Mouse (Mus musculus) liver, embryonic 14.5 days (tissue): ENCODE data around the gene Ubl7. TPM values are rescaled to one million over a fixed set of nuclear protein-coding genes. Genes with fewer than 3 reads are reported as not detected.

ENCODE experiments used
- ATAC-seq: fragments of 200-750 bp; cut with Nextera tagmentation; 2 replicates; pipeline ENCODE4 v1.8.0; 2017; ENCODE audit warnings: moderate number of reproducible peaks, mild to moderate bottlenecking, moderate library complexity; ENCODE audit not compliant: insufficient read depth
- DNase-seq, 3 experiments: peaks; one replicate each; pipeline ENCODE4 v3.0.0-alpha.2; 2012 to 2013; ENCODE audit warnings: low read depth in 3 of 3, low spot score in 3 of 3
- H3K27ac ChIP-seq: fragments of 300-500 bp; sonication (generic); 2 replicates; pipeline ENCODE4 v1.5.1; 2014; ENCODE audit warnings: moderate library complexity, mild to moderate bottlenecking, control low read depth, inconsistent platforms
- H3K27me3 ChIP-seq: fragments of 300-500 bp; sonication (generic); 2 replicates; pipeline ENCODE4 v1.6.1; 2014; ENCODE audit warnings: mild to moderate bottlenecking, low read length, moderate library complexity; ENCODE audit not compliant: control insufficient read depth, insufficient read depth
- H3K36me3 ChIP-seq: fragments of 300-500 bp; sonication (generic); replicated peaks from 2 replicates; pipeline ENCODE4 v1.6.1; 2014; ENCODE audit warnings: low read depth; ENCODE audit not compliant: control insufficient read depth, insufficient read depth
- H3K4me1 ChIP-seq, 2 experiments: fragments of 200-500 bp in 1 of 2; fragments of 300-500 bp in 1 of 2; sonication (generic) in 1 of 2; replicated peaks; 2 replicates each; pipeline ENCODE4 v1.6.1; 2012 to 2014; ENCODE audit warnings: antibody characterized with exemption in 1 of 2, inconsistent platforms in 1 of 2, low read length in 1 of 2; ENCODE audit not compliant: control insufficient read depth in 2 of 2, insufficient read depth in 2 of 2
- H3K4me2 ChIP-seq: fragments of 300-500 bp; sonication (generic); 2 replicates; pipeline ENCODE4 v1.6.1; 2014; ENCODE audit warnings: low read depth, mild to moderate bottlenecking, control low read depth, moderate library complexity
- H3K4me3 ChIP-seq, 2 experiments: fragments of 200-500 bp in 1 of 2; fragments of 300-500 bp in 1 of 2; sonication (generic) in 1 of 2; 2 replicates each; pipeline ENCODE4 v1.5.1; 2012 to 2014; ENCODE audit warnings: low read depth in 2 of 2, low read length in 2 of 2, mild to moderate bottlenecking in 2 of 2, control low read depth in 1 of 2, inconsistent platforms in 1 of 2, moderate library complexity in 1 of 2; ENCODE audit not compliant: insufficient read depth in 1 of 2
- H3K9ac ChIP-seq: fragments of 300-500 bp; sonication (generic); replicated peaks from 2 replicates; pipeline ENCODE4 v1.6.1; 2014; ENCODE audit warnings: mild to moderate bottlenecking, control low read depth, moderate library complexity
- H3K9me3 ChIP-seq: fragments of 300-500 bp; sonication (generic); 2 replicates; pipeline ENCODE4 v1.6.1; 2016; ENCODE audit warnings: low read length, mixed read lengths; ENCODE audit not compliant: control insufficient read depth
- CTCF ChIP-seq: IDR thresholded peaks from 2 replicates; pipeline ENCODE4 v1.5.1; 2016; ENCODE audit warnings: antibody characterized with exemption, low read depth, control low read depth
- EP300 ChIP-seq: IDR thresholded peaks from 2 replicates; pipeline ENCODE4 v1.6.1; 2016; ENCODE audit warnings: antibody characterized with exemption, low read depth
- WGBS: fragments of 180-500 bp; shearing (Covaris S2); extraction: QIAGEN DNeasy Blood & Tissue Kit; methylation state at CpG from one replicate; pipeline ENCODE4 v1.1.7; 2014; ENCODE audit not compliant: insufficient replicate concordance; 5-methylcytosine and 5-hydroxymethylcytosine counted together
- polyA plus RNA-seq, 2 experiments: library from polyadenylated mRNA; depleted of rRNA in 1 of 2; stranded (reverse) in 1 of 2; unstranded in 1 of 2; fragments of >200 nt; fragmentation: Nextera tagmentation in 1 of 2; extraction: Ambion mirVana in 1 of 2; gene quantifications; 2 replicates each; pipeline versions ENCODE4 v1.2.1 to v1.2.3; 2012 to 2014

The Ubl7 gene
- polyA plus RNA-seq, 2 experiments, result 25.4 to 44.8 TPM

DNA sequence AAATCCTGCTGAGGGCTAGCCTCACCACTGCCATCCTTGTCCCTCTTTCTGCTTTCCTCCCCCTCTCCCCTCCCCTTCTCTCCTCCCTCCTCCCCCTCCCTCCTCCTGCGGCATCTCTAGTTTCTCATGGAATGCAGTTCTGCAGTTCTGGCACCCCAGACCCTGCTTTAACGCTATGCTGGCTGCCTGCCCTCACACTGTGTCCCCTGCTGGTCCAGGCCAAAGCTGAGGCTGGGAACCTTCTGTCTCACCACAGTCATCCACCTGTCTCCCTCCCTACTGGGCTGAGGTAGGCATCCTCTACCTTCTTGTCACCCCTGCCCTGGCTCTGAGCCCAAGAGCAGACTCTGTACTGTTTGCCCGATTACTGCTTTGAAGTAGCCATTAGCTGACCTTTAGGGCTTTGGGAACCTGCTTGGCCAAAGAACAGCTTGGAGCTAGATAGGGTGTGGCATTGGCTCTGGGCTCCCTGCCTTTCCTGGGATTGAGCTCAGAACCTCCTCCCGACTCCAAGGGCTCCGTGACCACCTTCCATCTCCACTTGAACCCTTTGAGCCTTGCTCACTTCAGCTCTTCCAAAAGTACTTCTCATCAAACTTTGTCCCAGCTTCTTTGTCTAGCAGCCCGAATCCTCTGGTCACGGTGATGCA, 36.7 kb downstream of the Ubl7 start:
- TF ChIP-seq EP300, result no peak
- no peak for TF ChIP-seq CTCF
- Histone ChIP-seq H3K36me3 (no peaks in the 10 kb centered on the region), H3K4me1 (no peaks in the 10 kb centered on the region), H3K27ac (no peak overlapping the region), H3K4me2 (no peak overlapping the region), H3K27me3 (peaks cover 7% of the 10 kb centered on the region), H3K9me3 (no peaks in the 10 kb centered on the region), H3K4me3 (no peak overlapping the region), H3K9ac (no peak overlapping the region)
- no peak for ATAC-seq
- 54% methylated on average over 7 of the region's 7 CpGs for WGBS
- DNase-seq, result no peak

DNA sequence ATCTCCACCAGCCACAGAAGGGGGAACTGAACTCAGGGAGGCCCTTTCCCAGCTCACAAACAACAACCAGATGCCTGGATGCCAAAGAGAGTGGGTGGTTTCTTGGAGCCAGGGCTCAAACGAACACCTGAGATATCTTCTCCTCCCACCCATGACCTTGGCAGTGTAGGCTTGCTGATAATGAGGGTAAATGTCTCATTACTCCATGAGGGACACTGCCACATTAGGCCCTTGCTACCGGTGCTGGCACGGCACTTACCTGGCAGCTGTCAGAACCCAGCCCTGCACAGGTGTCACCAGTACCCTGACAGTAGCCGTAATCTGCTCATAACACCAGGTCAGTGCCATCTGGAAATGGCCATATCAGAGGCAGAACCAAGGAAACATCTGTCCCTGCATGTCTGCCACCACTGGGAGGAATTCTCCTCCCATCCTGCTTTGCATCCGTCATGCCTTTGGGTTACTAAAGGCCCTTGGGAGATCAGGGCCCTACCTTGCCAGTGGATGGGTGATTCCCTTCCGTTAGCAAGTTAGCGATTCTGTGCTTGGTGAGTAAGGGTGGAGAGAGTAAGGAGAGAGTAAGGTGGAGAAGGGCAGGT, 37.7 kb downstream of the Ubl7 start:
- no peak overlapping the region for H3K27ac ChIP-seq
- H3K4me2 ChIP-seq, result no peak overlapping the region
- no peaks in the 10 kb centered on the region for H3K4me1 ChIP-seq
- no peaks in the 10 kb centered on the region for H3K36me3 ChIP-seq
- WGBS, result 58% methylated on average over 7 of the region's 7 CpGs
- DNase-seq (no peak), ATAC-seq (no peak)
- no peak overlapping the region for H3K4me3 ChIP-seq
- no peaks in the 10 kb centered on the region; the same call in 1 of the 2 replicates for H3K27me3 ChIP-seq
- H3K9me3 ChIP-seq, result no peaks in the 10 kb centered on the region
- no peak overlapping the region for H3K9ac ChIP-seq
- TF ChIP-seq CTCF (no peak), EP300 (no peak)

DNA sequence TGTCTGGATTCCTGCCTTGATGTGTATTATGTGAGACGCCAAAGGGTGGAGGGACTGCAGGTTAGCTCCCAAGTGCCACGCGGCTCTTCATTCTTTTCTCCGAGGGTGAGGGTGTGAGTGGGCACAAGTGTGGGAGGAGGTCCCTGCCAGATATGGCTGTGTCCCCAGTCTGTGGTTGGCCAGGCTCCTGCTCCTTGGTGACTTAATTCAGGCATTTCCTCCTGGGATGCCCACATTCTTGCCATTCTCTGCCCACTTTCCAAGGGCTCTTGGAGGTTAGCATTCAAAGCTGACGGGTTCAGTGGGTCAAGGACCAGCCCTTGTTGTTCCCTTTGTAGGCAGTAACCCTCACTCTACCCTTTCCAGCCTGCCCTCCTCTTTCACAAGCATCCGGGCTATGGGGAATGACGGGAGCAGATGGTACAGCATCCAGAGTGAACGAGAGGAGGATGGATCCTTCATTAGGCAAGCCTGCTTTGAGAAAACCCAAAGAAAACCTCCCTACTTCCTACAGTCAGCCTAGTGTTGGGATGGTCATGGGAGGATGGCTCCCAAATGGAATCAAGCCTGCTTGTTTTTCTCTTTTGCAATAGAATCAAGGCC, 38.4 kb downstream of the Ubl7 start:
- Histone ChIP-seq H3K4me1 (no peaks in the 10 kb centered on the region), H3K36me3 (no peaks in the 10 kb centered on the region), H3K9me3 (no peaks in the 10 kb centered on the region), H3K9ac (no peak overlapping the region), H3K27ac (no peak overlapping the region), H3K4me3 (no peak overlapping the region), H3K27me3 (no peaks in the 10 kb centered on the region; the same call in 1 of the 2 replicates), H3K4me2 (no peak overlapping the region)
- TF ChIP-seq EP300 (no peak), CTCF (no peak)
- DNase-seq (no peak), ATAC-seq (no peak)
- 67% methylated on average over 8 of the region's 8 CpGs for WGBS

DNA sequence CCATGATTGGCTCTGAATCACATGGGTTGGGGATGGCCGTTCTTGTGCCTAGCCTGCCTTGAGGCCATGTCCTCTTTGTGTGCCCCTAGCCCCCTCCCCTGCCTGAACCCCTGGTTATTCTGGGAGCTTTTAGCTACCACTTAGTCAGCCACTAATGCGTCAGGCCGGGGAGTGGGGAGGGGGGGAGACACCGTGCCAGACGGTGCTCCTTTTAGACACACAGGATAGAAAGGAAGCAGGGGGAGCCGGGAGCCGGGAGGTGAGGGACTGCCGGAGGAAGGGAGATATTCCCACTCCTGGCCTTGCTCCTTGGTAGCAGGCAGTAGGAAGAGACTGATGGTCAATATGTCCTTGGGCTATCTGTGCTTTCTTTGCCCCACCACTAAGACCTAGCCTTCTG, 39.1 kb downstream of the Ubl7 start:
- H3K27ac ChIP-seq, result no peak overlapping the region
- H3K4me3 ChIP-seq, result no peak overlapping the region
- H3K9ac ChIP-seq, result no peak overlapping the region
- H3K36me3 ChIP-seq, result no peaks in the 10 kb centered on the region
- H3K27me3 ChIP-seq, result no peaks in the 10 kb centered on the region; the same call in 1 of the 2 replicates
- H3K9me3 ChIP-seq, result no peaks in the 10 kb centered on the region
- no peaks in the 10 kb centered on the region for H3K4me1 ChIP-seq
- no peak for TF ChIP-seq EP300
- TF ChIP-seq CTCF, result no peak
- 43% methylated on average over 8 of the region's 8 CpGs for WGBS
- no peak for ATAC-seq
- DNase-seq, result no peak
- H3K4me2 ChIP-seq, result no peak overlapping the region

DNA sequence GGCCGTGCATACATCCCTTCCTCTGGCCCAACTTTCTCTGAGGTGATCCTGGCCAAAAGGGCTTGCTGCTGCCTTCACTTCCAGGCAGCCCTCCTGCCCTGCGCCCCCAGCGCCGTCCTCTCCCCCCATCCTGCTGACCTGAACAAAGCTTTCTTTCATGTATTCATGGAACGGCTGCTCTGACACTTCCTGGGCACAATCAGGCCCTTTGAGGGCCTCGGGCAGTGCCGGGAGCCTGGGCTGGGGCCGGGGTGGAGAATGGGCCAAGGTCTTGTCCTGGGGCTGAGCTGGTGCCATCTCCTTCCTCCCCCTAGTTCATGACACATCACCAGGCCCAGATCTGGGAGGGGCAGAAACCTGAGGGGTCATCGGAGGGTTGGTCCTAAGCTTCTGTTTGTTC, 39.7 kb downstream of the Ubl7 start:
- Histone ChIP-seq H3K4me1 (no peaks in the 10 kb centered on the region), H3K36me3 (no peaks in the 10 kb centered on the region), H3K27me3 (no peaks in the 10 kb centered on the region; the same call in 1 of the 2 replicates), H3K4me2 (no peak overlapping the region), H3K9me3 (no peaks in the 10 kb centered on the region), H3K27ac (no peak overlapping the region), H3K9ac (no peak overlapping the region), H3K4me3 (no peak overlapping the region)
- 56% methylated on average over 9 of the region's 9 CpGs for WGBS
- TF ChIP-seq CTCF, result no peak
- no peak for TF ChIP-seq EP300
- ATAC-seq (no peak), DNase-seq (no peak)
